Mouse (Mus musculus) adrenal gland, postnatal 25 days (tissue): ENCODE results near the gene Git1. TPM values are rescaled to one million over a fixed set of nuclear protein-coding genes. Genes with fewer than 3 reads are reported as not detected.
A peak's percentile ranks its signal among the peaks of the same experiment; 100 is the strongest.

Source experiments
- DNase-seq: peaks from one replicate; pipeline ENCODE4 v3.0.0; 2021; ENCODE audit warnings: mixed read lengths
- total RNA-seq: library from RNA; stranded (reverse); gene quantifications from 2 replicates; pipeline ENCODE4 v1.2.3, GENCODE M21; 2021

Gene Git1
- total RNA-seq, 1 experiment from 2014 or later, result 53.8 TPM

GRCm38 (mm10) chr11:77483043-77483442, 10.3 kb upstream of the Git1 start:
- no peak for DNase-seq

- DNase-seq, result no peak
Measured at GRCm38 (mm10) chr11:77483510-77484255, 9.7 kb upstream of the Git1 start.

- no peak for DNase-seq
Measured at GRCm38 (mm10) chr11:77485229-77485628, 8.1 kb upstream of the Git1 start.

DNA sequence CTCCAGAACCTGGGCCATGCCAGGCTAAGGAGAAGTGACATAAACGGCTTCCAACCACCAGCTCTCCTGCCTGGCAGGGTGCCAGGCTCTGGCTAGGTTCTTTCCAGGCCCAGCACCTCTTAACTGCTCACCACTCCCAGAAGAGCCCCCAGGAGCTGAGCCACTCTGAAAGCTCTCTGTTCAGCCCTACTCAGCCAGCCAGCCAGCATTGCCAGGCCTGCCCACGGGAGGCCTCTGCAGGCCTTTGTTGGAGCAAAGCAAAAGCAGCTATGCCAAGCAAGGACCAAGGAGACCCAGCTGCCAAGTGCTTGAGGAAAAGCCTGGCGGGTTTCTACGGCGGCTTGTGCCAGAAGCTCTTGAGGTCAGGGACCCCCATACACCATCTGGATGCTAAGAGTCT, 6.6 kb upstream of the Git1 start:
- DNase-seq, result no peak

- DNase-seq, result no peak
Measured at GRCm38 (mm10) chr11:77488771-77489581, 4.4 kb upstream of the Git1 start.

- peak; percentile 82 for DNase-seq
Measured at GRCm38 (mm10) chr11:77489591-77490235, 3.6 kb upstream of the Git1 start, which contains the start of gene Ankrd13b. Ankrd13b (minus strand) TSS chr11:77489678.

DNA sequence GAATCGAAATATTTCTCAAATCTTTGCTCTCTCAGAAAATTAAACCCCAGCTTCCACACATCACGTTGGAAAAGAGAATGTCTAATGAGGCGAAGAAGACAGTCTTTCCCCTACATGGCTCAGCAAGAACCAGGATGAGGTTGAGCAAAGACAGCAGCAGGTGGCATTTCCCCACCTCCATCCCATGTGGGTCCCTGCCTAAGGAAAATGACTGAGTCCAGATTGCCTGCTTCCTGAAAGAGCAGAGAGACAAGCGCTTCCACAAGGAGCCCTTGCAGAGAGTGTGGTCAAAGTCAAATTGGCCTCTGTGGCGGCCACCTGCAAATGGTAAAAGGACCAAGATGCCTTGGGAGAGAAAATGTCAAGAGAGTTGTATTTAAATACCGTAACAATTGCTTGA, 2.9 kb upstream of the Git1 start:
- no peak for DNase-seq

GRCm38 (mm10) chr11:77491123-77491501, 2.2 kb upstream of the Git1 start:
- DNase-seq, result peak; percentile 91

GRCm38 (mm10) chr11:77491502-77492291, 1.7 kb upstream of the Git1 start:
- peak; percentile 47 for DNase-seq

DNA sequence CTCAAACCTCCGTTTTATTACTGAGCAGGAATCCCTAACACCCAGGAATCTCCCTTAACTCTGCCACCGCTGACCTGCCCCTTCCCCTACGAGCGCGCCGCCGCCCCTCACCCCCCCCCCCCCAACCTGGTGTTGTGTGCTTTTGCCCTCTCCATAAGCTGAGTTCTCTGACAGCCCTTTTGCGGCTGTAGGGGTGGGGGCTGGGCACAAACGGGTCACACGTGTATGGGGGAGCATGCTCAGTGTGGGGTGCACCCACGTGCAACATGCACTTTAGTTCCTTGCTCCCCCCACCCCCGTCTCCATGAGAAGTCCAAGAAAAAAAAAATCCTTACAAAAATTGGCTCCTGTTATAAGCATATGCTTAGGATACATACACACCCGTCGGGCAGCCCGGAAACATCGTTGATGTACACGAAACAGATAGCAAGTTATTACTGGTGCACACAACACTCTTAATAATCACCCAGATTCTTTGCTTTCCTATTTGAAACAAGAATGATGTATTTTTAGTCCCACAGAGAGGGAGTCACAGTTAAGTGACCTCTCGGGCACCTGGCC, 971 bp upstream of the Git1 start:
- DNase-seq, result no peak

DNA sequence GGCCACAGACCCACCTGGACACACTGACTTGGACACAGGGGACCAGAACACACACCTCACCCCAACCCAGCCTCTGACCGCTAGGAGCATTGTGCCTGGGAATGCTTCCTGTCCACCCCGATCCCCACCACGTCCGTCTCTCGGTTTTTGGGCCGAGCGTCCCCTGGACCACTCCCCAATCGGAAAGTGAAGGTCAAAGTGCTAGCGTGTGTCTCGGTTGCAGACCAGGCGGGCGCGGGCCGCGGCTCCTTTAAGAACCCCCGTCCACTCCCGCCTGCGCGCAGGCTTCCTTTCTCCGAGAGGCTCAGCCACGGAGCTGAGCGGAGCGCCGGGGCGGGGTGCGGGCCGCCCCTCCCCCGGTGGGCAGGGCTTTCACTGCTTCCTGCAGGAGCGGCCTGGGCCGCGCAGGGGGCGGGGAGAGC, 440 bp upstream of the Git1 start:
- DNase-seq, result peak; percentile 96

GRCm38 (mm10) chr11:77494344-77494676, 948 bp downstream of the Git1 start:
- DNase-seq, result no peak

- DNase-seq, result no peak
Measured at GRCm38 (mm10) chr11:77494782-77495181, 1.4 kb downstream of the Git1 start.

DNA sequence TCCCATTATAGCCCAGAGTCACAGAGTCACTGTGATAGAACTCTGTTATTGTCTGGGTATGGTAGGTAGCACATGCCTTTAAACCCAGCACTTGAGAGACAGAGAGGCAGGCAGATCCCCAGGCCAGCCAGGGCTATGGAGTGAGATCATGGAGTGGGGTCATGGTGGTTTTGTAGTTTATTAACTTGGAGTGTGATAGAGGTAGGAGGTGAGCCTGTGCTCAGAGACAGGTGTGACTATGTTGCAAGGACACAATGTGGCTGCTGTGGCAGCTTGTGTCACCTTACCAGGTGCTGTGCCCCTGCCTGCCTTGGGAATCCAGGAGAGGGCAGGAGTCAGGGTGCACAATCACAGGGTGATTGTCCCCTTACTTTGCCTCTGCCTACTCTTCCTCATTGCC, 2.1 kb downstream of the Git1 start:
- DNase-seq, result no peak

- peak; percentile 51 for DNase-seq
Measured at GRCm38 (mm10) chr11:77497341-77497756, 4.0 kb downstream of the Git1 start.

GRCm38 (mm10) chr11:77497851-77498250, 4.5 kb downstream of the Git1 start:
- no peak for DNase-seq

GRCm38 (mm10) chr11:77498261-77499139, 5.1 kb downstream of the Git1 start:
- DNase-seq, result no peak

DNA sequence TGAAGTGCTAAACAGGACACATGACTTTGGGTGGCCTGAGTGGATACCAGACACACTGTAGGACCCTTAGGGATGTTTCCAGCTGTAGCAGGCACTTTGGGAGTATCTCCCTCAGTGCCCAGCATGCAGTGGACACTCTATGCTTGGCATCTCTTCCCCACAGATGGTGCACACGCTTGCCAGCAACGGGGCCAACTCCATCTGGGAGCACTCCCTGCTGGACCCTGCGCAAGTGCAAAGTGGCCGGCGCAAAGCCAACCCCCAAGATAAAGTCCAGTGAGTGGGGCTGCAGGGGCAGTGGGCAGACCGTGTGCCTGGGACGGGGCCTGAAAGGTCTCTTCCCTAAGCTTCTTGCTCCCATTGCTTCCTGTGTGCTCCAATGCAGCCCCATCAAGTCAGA, 6.0 kb downstream of the Git1 start:
- no peak for DNase-seq

DNA sequence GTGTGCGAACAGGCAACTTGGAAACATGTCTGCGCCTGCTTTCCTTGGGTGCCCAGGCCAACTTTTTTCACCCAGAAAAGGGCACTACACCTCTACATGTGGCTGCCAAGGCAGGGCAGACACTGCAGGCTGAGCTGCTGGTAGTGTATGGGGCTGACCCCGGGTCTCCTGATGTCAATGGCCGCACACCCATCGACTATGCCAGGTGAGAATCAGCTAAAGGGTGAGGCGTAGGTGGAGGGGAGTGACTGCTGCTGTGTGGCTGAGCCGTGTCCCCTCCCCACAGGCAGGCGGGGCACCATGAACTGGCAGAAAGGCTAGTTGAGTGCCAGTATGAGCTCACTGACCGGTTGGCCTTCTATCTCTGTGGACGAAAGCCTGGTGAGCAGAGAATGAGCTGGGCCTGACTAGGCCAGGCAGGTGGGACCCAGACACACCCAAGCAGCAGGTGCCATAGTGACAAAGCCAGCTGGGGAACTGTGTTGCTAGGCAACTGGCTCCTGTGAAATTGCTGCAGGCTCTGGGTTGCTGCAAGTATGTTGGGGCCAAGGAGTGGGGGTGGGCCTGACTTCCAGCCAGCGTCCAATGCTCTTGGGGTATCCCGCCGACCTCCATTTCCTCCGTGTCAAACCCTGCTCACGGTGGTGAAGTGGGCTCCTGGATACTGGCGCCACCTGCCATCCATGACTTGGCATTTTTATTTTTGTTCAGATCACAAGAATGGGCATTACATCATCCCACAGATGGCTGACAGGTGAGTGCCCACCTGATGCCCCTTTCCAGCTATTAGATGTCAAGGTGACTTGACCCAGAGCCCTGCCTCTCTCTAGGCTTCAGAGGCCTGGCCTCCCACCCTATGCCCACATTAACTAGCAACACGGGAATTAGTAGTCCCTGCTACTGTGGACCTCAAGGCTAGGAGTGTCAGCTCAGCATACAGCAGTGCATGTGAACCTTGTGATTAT, 7.3 kb downstream of the Git1 start:
- DNase-seq, result no peak

DNA sequence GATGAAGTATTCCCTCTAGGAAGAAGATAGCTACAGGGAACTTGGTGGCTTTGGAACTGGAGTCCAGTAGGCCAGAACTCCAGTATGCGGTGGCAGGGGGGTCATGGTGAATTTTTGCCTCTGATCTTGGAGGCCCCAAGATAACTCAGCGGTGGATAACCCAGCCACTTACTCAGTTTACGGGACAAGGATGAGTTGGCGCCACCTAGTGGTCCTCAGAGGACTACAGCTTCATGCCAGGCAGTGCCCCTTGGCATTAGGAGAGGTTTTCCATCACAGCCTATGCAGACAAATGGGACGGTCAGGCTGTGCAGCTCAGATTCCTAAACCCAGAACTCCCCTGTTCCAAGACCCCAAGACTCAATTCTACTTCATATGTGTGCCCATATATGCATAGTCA, 8.0 kb downstream of the Git1 start:
- peak; percentile 74 for DNase-seq
